Mouse (Mus musculus) induced T-regulatory cell, adult 2 months (primary cell): ENCODE results near the gene Gabrr3.
A peak's percentile ranks its signal among the peaks of the same experiment; 100 is the strongest.

Experiments used
- DNase-seq: peaks from one replicate; pipeline ENCODE4 v3.0.0-alpha.2; 2012; ENCODE audit warnings: low read depth

Gene Gabrr3

DNA sequence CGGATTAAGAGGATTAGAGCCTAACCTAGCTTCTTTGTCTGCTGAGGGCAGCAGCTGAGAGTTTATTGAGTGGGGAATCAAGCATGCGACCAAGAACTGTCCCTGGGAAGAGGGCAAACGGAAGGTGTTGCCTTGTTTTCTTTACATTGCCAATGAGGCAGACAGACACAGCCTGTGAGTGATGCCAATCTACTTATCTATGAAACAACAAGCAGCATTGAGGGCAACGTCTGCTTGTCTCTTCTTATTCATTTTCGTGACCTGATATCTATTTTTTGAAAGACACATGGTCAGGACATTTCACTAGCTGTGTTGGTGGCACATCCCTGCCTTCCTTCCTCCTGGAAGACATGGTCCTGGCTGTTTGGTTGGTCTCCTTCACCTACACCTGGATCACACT lies at the start of gene Gabrr3:
Gabrr3 (plus strand) TSS at position 301 of the 400 bp plus-strand sequence.
- DNase-seq = no peak

DNA sequence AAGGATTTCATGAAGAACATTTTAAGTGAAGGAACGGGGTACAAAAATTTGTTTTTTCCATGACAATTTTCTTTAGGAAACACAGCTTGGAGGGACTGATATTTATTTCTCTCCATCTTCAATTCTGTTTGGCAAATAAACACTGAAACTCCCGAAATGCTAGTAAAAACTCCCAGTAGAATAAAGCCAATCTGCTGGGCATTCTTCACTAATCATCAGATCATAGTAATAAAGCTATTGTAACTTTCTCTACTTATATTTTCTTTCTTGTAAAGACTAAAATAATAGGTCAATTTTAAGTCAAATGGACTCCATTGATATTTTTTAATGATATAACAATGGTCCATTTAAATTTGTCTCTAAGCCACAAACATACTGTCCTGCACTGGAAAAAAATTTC lies 43.2 kb upstream of the Gabrr3 start, which contains the start of gene Olfr209:
Olfr209 (minus strand) TSS at position 101 of the 400 bp plus-strand sequence.
- DNase-seq = no peak

DNA sequence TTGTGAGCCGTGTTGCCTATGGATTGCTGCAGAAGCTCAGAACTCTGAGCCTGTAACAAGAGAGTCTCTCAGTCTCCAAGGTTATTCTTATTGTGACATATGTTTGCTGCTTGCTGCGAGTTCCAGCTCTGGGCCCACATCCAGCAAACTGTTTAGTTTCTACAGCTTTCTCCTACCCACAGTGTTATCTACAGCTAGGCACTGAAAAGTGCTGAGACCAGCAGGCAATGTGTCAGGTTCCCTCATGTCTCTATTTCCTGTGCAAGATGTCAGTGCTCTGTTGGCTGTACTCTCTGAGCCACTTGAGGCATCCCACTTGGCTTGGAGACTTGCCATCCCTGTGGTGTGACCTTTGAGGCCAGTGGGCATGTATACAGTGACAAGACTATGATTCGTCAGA lies 13.8 kb upstream of the Gabrr3 start:
- no peak for DNase-seq

DNA sequence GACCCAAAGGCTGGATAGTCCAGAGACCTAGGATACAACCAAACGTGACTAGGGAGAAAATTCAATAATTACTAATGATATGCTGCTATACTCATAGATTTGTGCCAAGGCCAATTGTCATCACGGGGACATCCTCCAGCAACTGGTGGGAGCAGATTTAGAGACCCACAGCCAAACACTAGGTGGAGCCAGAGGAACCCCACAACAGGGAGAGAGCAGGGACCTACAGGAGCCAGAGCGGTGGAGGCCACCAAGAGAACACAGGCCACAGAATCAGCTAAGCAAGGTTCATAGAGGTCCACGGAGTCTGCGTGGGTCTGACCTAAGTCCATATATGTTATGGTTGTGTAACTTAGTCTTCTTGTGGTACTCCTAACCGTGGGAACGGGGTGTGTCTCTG lies 6.0 kb upstream of the Gabrr3 start:
- DNase-seq = peak; percentile 20

DNA sequence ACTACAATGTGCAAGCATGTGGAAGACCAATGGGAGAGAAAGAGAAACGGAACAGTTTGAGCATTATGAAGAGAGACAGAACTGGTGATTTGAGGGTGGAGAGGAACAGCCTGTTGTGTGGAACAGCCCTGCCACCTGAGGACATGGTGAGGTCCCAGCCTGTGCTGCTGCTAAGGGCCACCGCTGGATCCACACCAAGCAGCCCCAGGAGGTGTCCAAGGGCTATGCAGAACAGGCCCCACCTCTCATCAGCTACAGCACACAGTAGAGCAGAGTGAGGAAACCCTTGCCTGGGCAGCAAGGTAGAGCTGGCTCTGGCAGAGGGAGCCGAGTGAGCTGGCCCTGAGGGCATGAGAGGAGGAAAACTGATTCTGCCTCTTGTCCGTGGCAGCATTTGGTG lies 5.1 kb upstream of the Gabrr3 start:
- no peak for DNase-seq

DNA sequence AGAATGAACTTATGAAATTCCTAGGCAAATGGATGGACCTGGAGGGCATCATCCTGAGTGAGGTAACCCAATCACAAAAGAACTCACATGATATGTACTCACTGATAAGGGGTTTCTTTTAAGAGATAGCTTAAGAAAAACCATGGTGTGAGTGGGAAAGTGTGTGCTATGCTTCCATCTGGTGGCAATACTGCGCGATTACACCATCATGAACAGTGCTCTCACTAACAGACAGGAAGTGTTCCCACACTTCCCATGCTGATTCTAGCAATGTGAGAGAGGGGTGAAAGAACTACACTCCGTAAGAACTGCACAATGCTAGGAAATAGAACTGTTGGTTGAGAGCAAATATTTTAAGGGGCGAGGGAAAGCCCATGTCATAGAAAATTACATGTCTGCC lies 3.4 kb upstream of the Gabrr3 start:
- peak; percentile 56 for DNase-seq

DNA sequence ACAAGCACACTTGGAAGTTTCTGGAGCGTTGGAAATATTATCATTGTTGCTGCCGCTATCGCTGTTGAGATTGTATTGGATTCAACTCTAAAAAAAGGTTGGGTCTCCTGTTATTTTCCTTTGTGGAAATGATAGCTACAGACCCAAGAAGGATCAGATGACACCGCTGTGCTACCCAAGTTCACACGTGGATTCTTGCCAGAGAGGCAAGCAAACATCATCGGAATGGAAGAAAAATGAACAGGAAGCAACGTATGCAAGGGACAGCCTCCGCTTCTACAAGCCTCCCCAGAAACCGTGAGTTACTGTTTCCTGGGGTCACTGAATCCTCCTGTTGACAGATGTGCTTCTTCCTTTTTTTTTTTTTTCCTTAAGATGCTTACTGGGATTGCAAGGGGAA lies 2.3 kb upstream of the Gabrr3 start:
- no peak for DNase-seq

DNA sequence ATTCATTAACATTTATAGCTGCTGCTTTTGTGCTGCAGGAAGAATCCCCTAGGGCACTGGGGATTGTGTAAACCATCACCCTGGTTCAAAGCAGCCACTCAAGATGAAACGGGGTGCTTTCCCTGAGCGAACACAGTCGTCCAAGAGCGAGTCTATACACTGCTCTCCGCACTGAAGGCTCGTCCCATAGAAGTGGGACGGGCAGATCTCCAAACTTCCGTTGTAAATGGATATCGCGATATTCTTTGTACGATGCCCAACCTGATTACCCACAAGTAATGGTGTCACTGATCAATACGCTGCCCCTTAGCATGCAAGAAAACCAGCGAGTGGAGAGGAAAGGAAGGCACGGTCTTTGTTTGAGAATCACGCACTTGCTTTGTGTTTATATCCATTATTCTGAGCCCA lies 2.2 kb downstream of the Gabrr3 start:
- no peak for DNase-seq

DNA sequence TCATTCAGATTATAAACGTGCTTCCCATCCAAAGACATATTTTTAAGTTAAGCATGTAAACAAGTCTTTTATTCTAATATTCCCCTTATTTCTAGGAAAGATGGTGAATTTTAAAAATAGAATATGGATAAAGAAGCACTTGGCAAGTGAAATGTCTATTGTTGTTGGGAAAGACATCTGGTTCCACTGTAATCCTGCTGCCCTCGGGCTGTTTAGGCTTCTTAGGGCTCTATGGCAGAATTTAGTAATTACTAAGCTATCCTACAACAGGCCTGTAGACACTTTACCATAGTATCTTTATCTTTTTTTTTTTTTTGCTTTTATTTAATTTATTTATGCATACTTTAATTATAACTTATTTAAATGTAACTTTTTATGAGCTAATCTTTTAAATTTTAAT lies 2.7 kb downstream of the Gabrr3 start:
- no peak for DNase-seq

DNA sequence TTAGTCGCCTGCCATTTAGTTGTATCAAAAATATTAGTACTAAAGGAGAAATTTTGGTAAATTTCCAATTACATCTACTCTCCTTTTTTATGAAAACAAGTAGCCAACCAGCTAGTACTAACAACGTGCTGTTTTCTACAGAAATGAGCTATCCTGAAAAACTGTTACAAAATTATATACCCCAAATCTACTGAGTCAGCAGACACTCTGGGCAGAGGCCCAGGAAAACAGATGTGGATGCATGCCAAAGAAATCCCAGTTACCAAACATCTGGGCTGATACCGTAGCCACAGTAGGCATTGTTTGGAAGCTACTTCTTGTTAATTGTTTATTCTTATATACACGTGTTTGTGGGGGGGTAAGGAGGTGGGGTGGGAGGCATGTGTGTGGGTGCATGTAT lies 6.3 kb downstream of the Gabrr3 start:
- no peak for DNase-seq

DNA sequence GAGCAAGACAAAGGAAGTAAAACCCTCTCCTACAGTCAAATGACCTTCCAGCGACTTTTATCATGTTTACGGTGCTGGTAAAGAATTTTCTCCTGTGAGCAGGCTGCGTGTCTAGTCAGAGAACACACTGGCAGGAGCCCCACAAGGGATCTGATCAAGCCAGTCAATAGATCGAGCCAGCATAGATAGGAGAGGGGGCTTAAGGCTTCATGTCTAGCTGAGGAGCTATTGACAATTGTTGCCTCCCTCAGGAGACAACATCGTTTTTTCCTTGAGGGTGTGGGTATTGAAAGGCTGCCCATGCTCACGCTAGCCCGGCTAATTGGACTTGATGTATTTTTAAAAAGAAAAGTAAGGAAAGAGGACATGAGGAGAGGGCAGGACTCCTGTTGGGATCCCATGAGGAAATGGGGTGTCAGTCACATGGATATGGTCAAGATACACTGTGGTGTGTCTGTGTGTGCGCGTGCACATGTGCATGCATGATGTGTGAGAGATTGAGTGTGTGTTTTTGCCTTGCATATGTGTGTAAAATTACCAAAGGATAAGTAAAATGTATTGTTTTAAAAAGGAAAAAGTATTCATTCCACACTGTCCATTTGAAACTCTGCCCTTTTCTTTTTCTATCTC lies 13.2 kb downstream of the Gabrr3 start:
- no peak for DNase-seq

DNA sequence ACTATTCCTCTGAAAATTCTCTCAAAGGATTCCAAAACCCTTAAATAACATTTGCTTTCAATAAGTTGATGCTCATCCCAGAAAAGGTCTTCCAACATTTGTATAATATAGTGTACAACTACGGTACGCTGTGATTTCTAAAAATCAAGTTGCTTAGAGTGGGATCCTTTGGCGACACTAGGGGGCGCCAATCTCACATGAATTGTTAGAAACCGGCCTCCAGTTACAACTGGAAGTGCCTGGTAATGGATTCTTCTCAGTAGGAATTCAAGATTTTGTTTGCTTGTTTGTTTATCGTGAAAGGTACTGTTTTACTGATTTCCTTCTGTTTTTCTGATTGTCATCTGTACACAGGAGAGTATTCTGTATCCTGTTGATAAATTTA lies 13.7 kb downstream of the Gabrr3 start:
- peak; percentile 85 for DNase-seq

DNA sequence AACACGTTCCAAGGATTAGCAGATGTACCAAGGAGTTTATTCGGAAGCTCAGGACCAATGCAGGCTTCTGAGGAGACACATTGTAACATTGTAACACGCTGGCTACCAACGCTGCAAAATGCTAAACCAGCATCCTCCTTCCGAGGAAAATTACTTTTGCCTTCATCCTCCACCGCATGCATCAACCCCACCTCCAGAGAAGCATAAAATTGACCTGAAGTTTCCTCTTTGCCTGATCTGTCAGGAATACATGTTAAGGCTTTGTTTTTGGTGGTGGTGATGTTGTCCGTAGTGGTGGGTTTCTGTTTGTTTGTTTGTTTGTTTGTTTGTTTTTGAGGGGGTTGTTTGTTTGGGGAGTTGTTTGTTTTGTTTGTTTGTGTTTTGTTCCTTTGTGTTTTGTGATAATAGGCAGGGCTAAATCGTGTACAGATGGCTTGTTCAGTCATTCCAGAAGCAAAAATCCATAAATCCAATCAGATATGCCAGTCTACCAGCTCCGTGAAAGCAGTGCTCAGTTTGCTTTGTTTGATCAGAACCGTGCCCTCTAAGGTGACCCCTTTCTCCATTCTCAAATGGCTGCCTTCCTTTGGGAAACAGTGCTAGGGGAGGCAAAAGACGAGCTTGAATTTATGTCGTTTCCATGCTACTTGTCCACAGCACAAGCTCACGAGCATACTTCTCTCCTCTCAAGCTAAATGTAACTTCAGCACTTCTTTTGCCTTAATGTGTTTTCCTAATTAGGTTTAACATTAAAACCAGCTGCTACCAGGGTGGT lies 14.6 kb downstream of the Gabrr3 start:
- no peak for DNase-seq

DNA sequence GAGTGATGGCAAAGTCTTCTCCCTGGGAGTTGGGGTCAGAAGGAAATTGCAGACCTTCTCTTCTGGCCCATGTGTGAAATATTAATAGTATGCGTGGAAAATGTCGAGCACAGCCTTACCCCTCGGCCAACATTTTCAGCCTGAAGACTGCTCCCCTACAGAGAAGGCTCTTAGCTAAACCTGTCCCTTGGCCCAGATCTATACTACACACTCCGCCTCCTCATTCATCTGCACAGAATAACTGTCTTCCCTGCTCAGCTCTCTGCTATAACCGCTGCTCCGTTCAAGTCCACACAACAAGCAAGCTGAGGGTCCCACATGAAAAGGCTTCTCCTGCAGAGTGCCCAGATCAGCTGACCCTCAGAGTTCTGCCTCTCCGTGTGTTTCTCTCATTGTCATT lies 20.8 kb downstream of the Gabrr3 start:
- no peak for DNase-seq

DNA sequence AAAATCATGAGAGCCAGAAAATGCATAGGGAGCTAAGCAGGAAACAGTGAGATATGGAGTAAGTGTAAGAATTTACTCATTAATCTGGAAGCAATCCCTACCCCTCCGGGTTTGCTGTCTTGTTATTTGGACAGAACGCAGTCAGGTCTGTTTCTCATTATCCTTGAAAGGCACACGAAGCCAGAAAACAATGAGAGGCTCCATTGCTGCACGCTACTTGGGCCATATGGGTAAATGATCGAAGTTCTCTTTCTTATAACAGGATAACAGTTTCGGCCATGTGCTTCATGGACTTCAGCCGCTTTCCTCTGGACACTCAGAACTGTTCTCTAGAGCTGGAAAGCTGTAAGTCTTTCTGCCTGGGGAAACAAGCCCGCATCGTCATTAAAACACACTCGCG lies 26.0 kb downstream of the Gabrr3 start:
- DNase-seq = no peak

DNA sequence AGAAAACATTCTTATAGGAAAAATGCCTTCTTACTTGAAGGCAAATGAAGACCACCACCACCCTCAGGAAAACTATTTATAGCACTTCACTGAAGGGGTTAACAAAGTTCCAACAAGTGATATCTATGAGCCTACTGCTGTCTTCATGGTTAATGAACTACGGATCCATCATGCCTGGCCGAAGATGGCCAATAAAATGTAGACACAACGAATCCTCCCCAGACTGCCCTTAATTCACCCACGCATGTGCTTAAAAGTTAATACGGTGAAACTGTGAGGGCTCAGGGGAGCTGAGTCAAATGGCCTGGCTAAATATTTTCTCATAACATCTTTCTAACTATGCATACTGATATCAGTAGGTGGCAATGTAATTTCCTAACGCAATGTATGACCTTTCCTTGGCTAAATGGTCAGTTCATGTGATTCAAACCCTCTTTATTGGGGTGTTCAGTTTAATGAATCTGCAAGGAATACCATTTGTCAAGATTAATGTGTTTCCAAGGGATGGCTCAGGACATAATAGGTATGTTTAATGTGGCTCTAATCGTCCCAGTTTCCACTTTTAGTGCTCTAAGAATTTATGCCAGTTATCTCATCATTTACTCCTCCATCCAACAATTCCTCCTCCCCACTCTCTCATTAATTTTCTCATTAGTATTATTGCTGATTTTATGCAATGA lies 37.9 kb downstream of the Gabrr3 start:
- DNase-seq = no peak

DNA sequence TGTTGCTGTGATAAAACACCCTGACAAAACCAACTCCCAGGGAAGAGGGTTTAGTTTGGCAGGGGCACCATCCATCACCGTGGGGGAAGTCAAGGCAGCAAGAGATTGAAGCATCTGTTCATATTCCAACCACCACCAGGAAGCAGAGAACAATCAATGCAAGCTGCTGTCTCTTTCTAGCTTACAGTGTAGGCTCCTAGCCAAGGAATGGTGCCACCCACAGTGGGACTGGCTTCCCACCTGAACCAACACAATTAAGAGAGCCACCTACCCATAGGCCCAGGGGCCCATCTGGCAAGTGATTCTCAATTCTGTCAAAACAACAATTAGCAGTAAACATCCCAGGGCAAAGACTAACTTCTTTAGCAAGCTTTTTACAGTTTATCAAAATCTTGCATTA lies 41.0 kb downstream of the Gabrr3 start:
- no peak for DNase-seq

DNA sequence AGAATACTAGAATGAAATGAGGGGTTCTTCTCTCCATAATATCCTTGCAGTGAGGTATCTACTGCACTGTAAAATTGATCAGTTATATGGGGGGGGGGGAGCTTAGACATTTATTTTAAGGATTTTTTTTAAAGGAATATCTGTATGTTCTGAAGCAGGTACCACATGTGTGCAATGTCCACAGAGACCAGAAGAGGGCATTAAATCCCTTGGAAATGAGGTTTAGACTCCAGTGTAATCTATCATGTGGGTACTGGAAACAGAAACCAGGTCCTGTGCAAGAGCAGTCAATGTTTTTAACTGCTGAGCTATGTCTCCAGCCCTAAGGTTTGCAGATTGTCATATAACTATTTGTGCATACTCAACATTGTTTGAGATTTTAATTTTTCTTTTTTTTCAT lies 42.0 kb downstream of the Gabrr3 start:
- DNase-seq = peak; percentile 42

DNA sequence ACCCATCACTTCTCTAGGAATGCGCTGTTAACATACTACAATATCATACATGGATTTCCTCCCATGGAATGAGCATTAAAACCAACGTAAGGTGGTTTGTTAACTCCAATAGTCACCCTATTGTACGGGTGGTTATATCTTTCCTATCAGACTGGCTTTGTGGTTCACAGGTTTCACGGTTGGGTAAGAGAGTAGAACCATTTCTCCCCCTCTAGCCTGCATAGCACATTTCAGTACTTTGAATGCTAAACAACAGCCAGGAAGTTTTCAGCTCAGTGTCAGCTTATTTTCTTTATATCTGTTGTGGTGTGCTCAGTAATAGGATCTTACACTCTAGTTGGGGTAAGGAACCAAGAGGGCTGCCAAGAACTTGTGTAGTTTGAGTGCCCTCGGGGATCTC lies 44.7 kb downstream of the Gabrr3 start:
- no peak for DNase-seq

DNA sequence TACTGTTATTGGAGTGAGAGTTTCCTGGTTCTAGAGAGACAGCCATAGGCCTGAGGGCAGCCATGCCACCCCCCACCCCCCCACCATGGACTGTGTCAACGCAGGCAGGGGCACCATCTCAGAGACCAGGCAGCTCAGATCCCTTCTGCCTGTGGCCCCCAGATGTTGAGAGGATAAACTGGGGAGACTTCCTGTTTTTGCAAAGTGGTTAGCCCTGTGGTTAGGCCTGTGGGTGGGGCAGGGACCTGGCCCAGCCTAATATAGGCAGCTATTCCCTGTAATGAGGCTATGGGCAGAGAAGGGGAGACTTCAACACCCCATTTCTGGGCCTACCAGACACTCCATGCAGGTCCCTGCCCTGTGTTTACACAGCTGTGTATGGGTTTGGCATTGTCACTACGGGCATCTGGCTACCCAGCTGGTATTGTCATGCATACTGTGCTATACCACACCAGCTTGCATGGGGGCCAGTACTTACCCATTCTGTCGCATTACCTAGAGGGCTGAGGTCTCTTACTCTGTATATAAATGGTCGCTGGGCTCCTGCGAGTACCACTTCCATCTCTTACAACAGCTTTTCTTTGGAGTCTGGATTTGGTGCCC lies 52.2 kb downstream of the Gabrr3 start:
- peak; percentile 42 for DNase-seq

DNA sequence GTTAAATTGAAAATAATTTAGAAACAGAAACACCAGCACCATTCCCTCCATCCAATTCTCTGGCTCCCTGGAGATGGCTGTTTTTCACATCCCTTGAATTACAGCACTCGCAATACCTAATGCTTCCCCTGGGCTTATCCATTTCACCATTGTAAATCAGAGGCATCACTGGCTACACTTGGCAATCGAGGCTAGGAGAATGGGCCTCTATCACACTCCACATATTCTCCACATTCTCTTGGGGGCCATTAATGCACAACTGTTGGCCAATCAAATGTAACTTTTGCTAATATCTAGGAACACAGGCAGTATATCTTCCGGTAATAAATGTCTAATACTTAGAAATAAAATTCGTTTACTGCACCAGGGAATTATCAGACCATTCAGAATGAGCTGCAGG lies 56.4 kb downstream of the Gabrr3 start:
- no peak for DNase-seq

DNA sequence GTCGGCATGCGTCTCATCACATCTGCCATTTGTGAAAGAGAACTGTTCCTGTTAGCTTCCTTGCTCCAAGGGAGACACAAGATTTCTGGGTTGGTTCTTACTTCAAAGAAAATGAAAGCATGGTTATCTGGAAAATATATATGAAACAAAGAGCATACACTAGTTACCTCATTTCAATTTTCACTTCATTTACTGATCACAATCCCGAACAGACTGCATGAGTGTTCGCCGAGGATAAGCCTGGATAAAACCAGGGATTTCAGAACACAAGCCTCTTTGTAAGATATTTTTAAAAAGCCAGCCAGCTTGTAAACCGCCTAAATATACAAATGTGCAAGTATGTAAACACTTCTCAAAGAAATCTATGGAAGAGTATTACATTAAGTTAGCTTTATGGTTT lies 56.8 kb downstream of the Gabrr3 start:
- no peak for DNase-seq

DNA sequence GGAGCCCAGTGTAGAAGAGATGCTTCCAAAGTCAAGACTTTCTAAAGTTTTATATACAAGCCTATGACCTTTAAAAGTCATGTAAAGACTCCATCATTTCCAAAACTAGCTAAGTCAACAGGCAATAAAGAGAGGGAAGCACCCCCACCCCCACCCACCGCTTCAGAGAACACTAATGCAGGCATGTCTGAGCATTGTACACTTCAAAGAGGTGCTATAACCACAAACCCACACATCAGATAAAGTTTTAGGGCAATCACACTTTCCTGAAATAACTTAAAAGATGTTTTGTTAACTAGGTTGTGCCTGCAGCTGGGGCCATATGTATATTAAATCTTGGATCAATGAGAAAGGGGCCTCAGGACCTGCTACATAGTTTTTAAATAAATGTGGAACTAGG lies 62.7 kb downstream of the Gabrr3 start:
- peak; percentile 76 for DNase-seq
